In the genomic region with DNA sequence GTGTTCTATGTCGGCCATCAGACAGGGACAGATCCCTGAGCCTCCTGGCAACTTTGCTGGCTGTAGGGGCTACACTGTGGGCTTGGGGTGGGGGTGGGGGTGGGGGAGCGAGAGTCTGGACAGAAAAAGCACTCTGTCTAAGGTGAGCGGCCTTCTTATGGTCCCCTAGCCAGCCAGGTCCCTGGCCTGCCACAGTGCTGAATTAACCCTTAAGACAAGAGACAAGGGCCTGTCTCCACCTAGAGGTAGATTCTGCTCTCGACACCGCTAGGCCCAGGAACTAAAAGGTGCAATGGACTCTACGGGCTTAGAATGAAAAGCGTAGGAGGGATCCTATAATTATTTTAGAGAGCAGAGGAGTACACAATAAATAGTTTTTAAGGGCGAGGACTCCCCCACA, we compare ENCODE assay signal across 8 mouse cellular contexts. TPM values are rescaled to one million over a fixed set of nuclear protein-coding genes. Genes with fewer than 3 reads are reported as not detected.
DNase-seq lines count a peak whose midpoint lies in the region; ATAC-seq lines count a peak whose summit lies in the region.

No protein-coding gene starts in this region.

- H3K9ac ChIP-seq in forebrain, embryonic 16.5 days (replicated peaks; ENCODE audit: low read depth, low read length): no peak overlapping the region

- no peak overlapping the region for H3K4me3 ChIP-seq in forebrain, embryonic 16.5 days (replicated peaks; ENCODE audit: low read length)

- WGBS in forebrain, embryonic 16.5 days: 19% methylated on average over 8 of the region's 8 CpGs

- DNase-seq in heart, adult 11 months: peak; percentile 93
- DNase-seq in heart, adult 9 months (ENCODE audit: low spot score in 2 of 2): no peak
- DNase-seq in R1 (ENCODE audit: low read depth, low spot score): peak; percentile 61
- peak; percentile 50 for DNase-seq in kidney, postnatal 10 days
- peak; percentile 72 for DNase-seq in thymus, postnatal 4 days
- no peak for DNase-seq in ovary, adult 18-20 months (ENCODE audit: low spot score)

- peaks cover 7% of the 10 kb centered on the region; the same call in 1 of the 2 replicates for H3K4me1 ChIP-seq in forebrain, embryonic 16.5 days (replicated peaks; ENCODE audit: control insufficient read depth, insufficient read depth, low read length)

- peak; percentile 70; the same call in 1 of the 2 replicates for ATAC-seq in forebrain, embryonic 16.5 days
- peak; percentile 74 for ATAC-seq in megakaryocyte, adult 5-6 weeks (ENCODE audit: poor library complexity, severe bottlenecking)

- H3K4me2 ChIP-seq in forebrain, embryonic 16.5 days (ENCODE audit: low read length): no peak overlapping the region

- H3K9me3 ChIP-seq in forebrain, embryonic 16.5 days (ENCODE audit: control insufficient read depth, low read length): no peaks in the 10 kb centered on the region

- no peaks in the 10 kb centered on the region for H3K36me3 ChIP-seq in forebrain, embryonic 16.5 days (ENCODE audit: control insufficient read depth, insufficient read depth)

- H3K27me3 ChIP-seq in forebrain, embryonic 16.5 days (replicated peaks; ENCODE audit: control insufficient read depth, insufficient read depth, low read length): no peaks in the 10 kb centered on the region

- H3K27ac ChIP-seq in forebrain, embryonic 16.5 days (ENCODE audit: low read length): no peak overlapping the region

RNA-seq across cellular contexts. Expression of a gene that starts 19.7 kb away (rescaled TPM):
- polyA plus RNA-seq in forebrain, embryonic 16.5 days (2015; fragmentation: Nextera tagmentation; extraction: Ambion mirVana): 58.0 and 62.8 TPM in 2 replicates
- total RNA-seq in megakaryocyte, adult 5-6 weeks (2015): 11.7 and 13.7 TPM in 2 replicates
- total RNA-seq in megakaryocyte, adult 5-6 weeks (2017): 12.4 and 12.8 TPM in 2 replicates

Comparison
In these comparisons a context has a peak if more than half of its experiments do, and no peak if none do; other contexts are left out.
1. DNase-seq: peak in heart, adult 11 months (single experiment), R1 (single experiment), kidney, postnatal 10 days (single experiment) and thymus, postnatal 4 days (single experiment); none in heart, adult 9 months (0 of 2) and ovary, adult 18-20 months (single experiment).